8 mouse cellular contexts compared by ENCODE assay signal in genomic region chr2:181459153-181459672, GRCm38 (mm10). TPM values are rescaled to one million over a fixed set of nuclear protein-coding genes. Genes with fewer than 3 reads are reported as not detected.
A peak's percentile ranks its signal among the peaks of the same experiment; 100 is the strongest.
DNase-seq lines count a peak whose midpoint lies in the region; ATAC-seq lines count a peak whose summit lies in the region.

Gene Zbtb46, minus strand, starts transcription at chr2:181459426.

- peak within 1 kb of the TSS; percentile 73 for H3K9ac ChIP-seq in embryonic facial prominence, embryonic 13.5 days
- H3K9ac ChIP-seq in kidney, embryonic 14.5 days (ENCODE audit: low read depth, low read length) = peak within 1 kb of the TSS; percentile 94
- H3K9ac ChIP-seq in liver, embryonic 12.5 days = peak within 1 kb of the TSS; percentile 97

- peaks cover 19% of the 10 kb centered on the region for H3K4me1 ChIP-seq in embryonic facial prominence, embryonic 13.5 days
- H3K4me1 ChIP-seq in heart, embryonic 10.5 days = peaks cover 43% of the 10 kb centered on the region
- peaks cover 20% of the 10 kb centered on the region for H3K4me1 ChIP-seq in kidney, embryonic 14.5 days (ENCODE audit: control insufficient read depth, insufficient read depth, low read length)
- peaks cover 72% of the 10 kb centered on the region for H3K4me1 ChIP-seq in liver, embryonic 12.5 days

- no peaks in the 10 kb centered on the region for H3K9me3 ChIP-seq in embryonic facial prominence, embryonic 13.5 days
- no peaks in the 10 kb centered on the region for H3K9me3 ChIP-seq in heart, embryonic 10.5 days
- H3K9me3 ChIP-seq in kidney, embryonic 14.5 days (ENCODE audit: control insufficient read depth, low read length) = no peaks in the 10 kb centered on the region
- H3K9me3 ChIP-seq in liver, embryonic 12.5 days (replicated peaks) = no peaks in the 10 kb centered on the region

- H3K4me3 ChIP-seq in embryonic facial prominence, embryonic 13.5 days = peak within 1 kb of the TSS; percentile 85
- H3K4me3 ChIP-seq in heart, embryonic 10.5 days = peak within 1 kb of the TSS; percentile 95
- peak within 1 kb of the TSS; percentile 99 for H3K4me3 ChIP-seq in kidney, embryonic 14.5 days (ENCODE audit: low read length)
- H3K4me3 ChIP-seq in liver, embryonic 12.5 days = peak within 1 kb of the TSS; percentile 99

- peak within 1 kb of the TSS; percentile 100 for H3K4me2 ChIP-seq in embryonic facial prominence, embryonic 13.5 days
- peak within 1 kb of the TSS; percentile 96 for H3K4me2 ChIP-seq in kidney, embryonic 14.5 days (replicated peaks; ENCODE audit: low read depth, low read length)
- peak within 1 kb of the TSS; percentile 100 for H3K4me2 ChIP-seq in liver, embryonic 12.5 days

- WGBS in embryonic facial prominence, embryonic 13.5 days = under 1% methylated on average over 72 of the region's 83 CpGs
- WGBS in heart, embryonic 10.5 days = 3% methylated on average over 66 of the region's 83 CpGs
- 0% methylated on average over 31 of the region's 83 CpGs for WGBS in kidney, embryonic 14.5 days
- under 1% methylated on average over 81 of the region's 83 CpGs for whole genome bisulfite sequencing in liver, embryonic 12.5 days (ENCODE audit: insufficient replicate concordance)

- no peaks in the 10 kb centered on the region for H3K36me3 ChIP-seq in embryonic facial prominence, embryonic 13.5 days
- no peaks in the 10 kb centered on the region for H3K36me3 ChIP-seq in heart, embryonic 10.5 days
- no peaks in the 10 kb centered on the region for H3K36me3 ChIP-seq in kidney, embryonic 14.5 days (ENCODE audit: control insufficient read depth, insufficient read depth, low read length)
- H3K36me3 ChIP-seq in liver, embryonic 12.5 days = no peaks in the 10 kb centered on the region

- peak; percentile 99 for DNase-seq in heart, adult 11 months
- no peak for DNase-seq in heart, adult 8-10 months (ENCODE audit: low spot score)
- DNase-seq in heart, embryonic 10.5 days (ENCODE audit: low spot score) = peak; percentile 93
- DNase-seq in naive thymus-derived CD4-positive, alpha-beta T cell, adult 2 months (ENCODE audit: low read depth) = peak; percentile 27
- peak; percentile 89 to 96 for DNase-seq in spleen, postnatal 4 days (ENCODE audit: low spot score in 2 of 2)

- H3K27me3 ChIP-seq in embryonic facial prominence, embryonic 13.5 days = peaks cover 71% of the 10 kb centered on the region
- no peaks in the 10 kb centered on the region for H3K27me3 ChIP-seq in heart, embryonic 10.5 days (ENCODE audit: insufficient read depth, poor library complexity, severe bottlenecking)
- H3K27me3 ChIP-seq in kidney, embryonic 14.5 days (ENCODE audit: control insufficient read depth, insufficient read depth, low read length) = no peaks in the 10 kb centered on the region
- H3K27me3 ChIP-seq in liver, embryonic 12.5 days (replicated peaks) = peaks cover 13% of the 10 kb centered on the region; the same call in 1 of the 2 replicates

- ATAC-seq in embryonic facial prominence, embryonic 13.5 days (ENCODE audit: insufficient number of reproducible peaks, insufficient read depth, low FRiP score, low TSS enrichment, low read depth) = peak; percentile 86
- ATAC-seq in kidney, embryonic 14.5 days (ENCODE audit: low FRiP score, low TSS enrichment) = peak; percentile 90
- peak; percentile 73 for ATAC-seq in liver, embryonic 12.5 days

- no peak within 1 kb of the TSS for H3K27ac ChIP-seq in embryonic facial prominence, embryonic 13.5 days
- peak within 1 kb of the TSS; percentile 94 for H3K27ac ChIP-seq in heart, embryonic 10.5 days
- peak within 1 kb of the TSS; percentile 95 for H3K27ac ChIP-seq in kidney, embryonic 14.5 days (ENCODE audit: low read depth, low read length)
- H3K27ac ChIP-seq in liver, embryonic 12.5 days = peak within 1 kb of the TSS; percentile 97

RNA-seq across cellular contexts. Expression of gene Zbtb46, which starts in this region (rescaled TPM):
- 10 to 100 TPM in 2 of 4 experiments, 1 to 10 TPM in 2; 8.9 to 11.5 (median 10.5) TPM for total RNA-seq in heart, adult 8-10 months (2022)
- 3.6 and 3.8 TPM in 2 replicates for polyA plus RNA-seq in embryonic facial prominence, embryonic 13.5 days (2015; fragmentation: Nextera tagmentation; extraction: Ambion mirVana)
- polyA plus RNA-seq in heart, embryonic 10.5 days (2016; fragmentation: Nextera tagmentation; extraction: Ambion mirVana) = 16.5 and 18.5 TPM in 2 replicates
- polyA plus RNA-seq in kidney, embryonic 14.5 days (2014; fragmentation: Nextera tagmentation; extraction: Ambion mirVana) = 13.7 and 26.6 TPM in 2 replicates
- polyA plus RNA-seq in liver, embryonic 12.5 days (2016; fragmentation: Nextera tagmentation; extraction: Ambion mirVana) = 15.5 and 16.9 TPM in 2 replicates
